Mouse (Mus musculus) bone marrow macrophage, adult 2 months (primary cell): ENCODE results near the gene Cnnm1.

ENCODE experiments used
- CTCF ChIP-seq: IDR thresholded peaks from 2 replicates; pipeline ENCODE4 v1.5.1; 2012; ENCODE audit warnings: low read depth, mild to moderate bottlenecking, low read length, moderate library complexity
- POLR2A ChIP-seq: IDR thresholded peaks from 2 replicates; pipeline ENCODE4 v1.6.1; 2012; ENCODE audit warnings: mild to moderate bottlenecking, low read depth, low read length, borderline replicate concordance

- TF ChIP-seq CTCF, result no peak
- TF ChIP-seq POLR2A, result no peak
These were observed 83.3 kb downstream of the Cnnm1 start for GRCm38 (mm10) chr19:43523551-43523950.
